ENCODE assay signal across 8 mouse cellular contexts in the genomic region with DNA sequence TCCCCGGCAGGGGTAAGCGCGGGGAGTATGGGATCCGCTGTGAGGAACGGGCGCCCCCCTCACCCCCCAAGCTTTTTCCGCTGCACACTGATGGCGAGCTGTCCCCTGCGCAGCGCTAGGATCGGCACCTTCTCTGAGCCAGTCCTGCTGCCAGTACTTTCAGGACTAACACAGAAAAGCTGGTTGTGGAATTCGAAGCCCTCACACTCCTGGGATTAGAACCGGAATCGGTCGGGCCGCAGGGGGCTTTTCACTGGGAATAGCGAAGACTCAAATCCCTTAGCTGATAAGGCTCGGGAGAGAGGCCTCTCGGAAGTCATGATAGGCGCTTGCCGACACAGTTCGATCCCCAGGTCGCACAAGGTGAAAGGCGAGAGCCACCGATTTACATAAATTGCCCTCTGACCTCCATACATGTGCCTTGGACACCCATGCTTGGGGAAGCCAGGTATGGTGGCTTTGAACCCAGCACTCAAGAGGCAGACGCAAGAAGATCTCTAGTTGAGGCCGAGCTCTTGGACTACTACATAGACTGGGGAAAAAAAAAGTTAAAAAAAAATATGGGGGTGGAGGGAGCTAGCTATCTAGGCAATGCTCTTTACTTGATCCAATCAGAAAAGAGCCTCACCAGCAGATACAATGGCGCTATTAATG. TPM values are rescaled to one million over a fixed set of nuclear protein-coding genes. Genes with fewer than 3 reads are reported as not detected.
A peak's percentile ranks its signal among the peaks of the same experiment; 100 is the strongest.
DNase-seq lines count a peak whose midpoint lies in the region; ATAC-seq and TF ChIP-seq lines count a peak whose summit lies in the region.

No protein-coding gene starts in this region.

- peak; percentile 37 for ATAC-seq in limb, embryonic 12.5 days (ENCODE audit: insufficient number of reproducible peaks, insufficient read depth, low FRiP score, low TSS enrichment, low read depth)
- ATAC-seq in stomach, embryonic 16.5 days (ENCODE audit: insufficient read depth, low FRiP score), result no peak

- H3K9ac ChIP-seq in limb, embryonic 12.5 days (replicated peaks), result peak overlapping the region; percentile 71
- H3K9ac ChIP-seq in stomach, embryonic 16.5 days (ENCODE audit: low read length), result peak overlapping the region; percentile 83

- H3K4me2 ChIP-seq in limb, embryonic 12.5 days, result peak overlapping the region; percentile 86
- peak overlapping the region; percentile 98 for H3K4me2 ChIP-seq in stomach, embryonic 16.5 days (ENCODE audit: low read depth, low read length)

- peak overlapping the region; percentile 91 for H3K4me3 ChIP-seq in cerebellum, adult 2 months (replicated peaks; ENCODE audit: insufficient read depth, low read depth, low read length)
- H3K4me3 ChIP-seq in spleen, adult 2 months (ENCODE audit: extremely low read depth, insufficient read depth, insufficient read length), result peak overlapping the region; percentile 69
- H3K4me3 ChIP-seq in limb, embryonic 12.5 days (replicated peaks), result peak overlapping the region; percentile 68
- H3K4me3 ChIP-seq in stomach, embryonic 16.5 days (replicated peaks; ENCODE audit: low read length), result peak overlapping the region; percentile 72

- H3K9me3 ChIP-seq in limb, embryonic 12.5 days, result no peaks in the 10 kb centered on the region
- no peaks in the 10 kb centered on the region for H3K9me3 ChIP-seq in stomach, embryonic 16.5 days (replicated peaks; ENCODE audit: control insufficient read depth, low read length)

- no peak for TF ChIP-seq CTCF in cerebellum, adult 2 months (IDR thresholded peaks at IDR 0.05; ENCODE audit: borderline replicate concordance, insufficient read depth, low read depth, low read length)
- TF ChIP-seq CTCF in spleen, adult 2 months (IDR thresholded peaks at IDR 0.05; ENCODE audit: extremely low read depth, insufficient read depth, insufficient read length, insufficient replicate concordance), result no peak

- H3K27ac ChIP-seq in cerebellum, adult 2 months (ENCODE audit: insufficient read depth, low read length), result peak overlapping the region; percentile 57; the same call in 1 of the 2 replicates
- peak overlapping the region; percentile 98 for H3K27ac ChIP-seq in spleen, adult 2 months (ENCODE audit: insufficient read depth, low read length)
- peak overlapping the region; percentile 95 for H3K27ac ChIP-seq in limb, embryonic 12.5 days
- peak overlapping the region; percentile 95 for H3K27ac ChIP-seq in stomach, embryonic 16.5 days (ENCODE audit: low read length)

- no peak for DNase-seq in cerebellum, adult 2 months
- DNase-seq in cerebellum, postnatal 4 days (ENCODE audit: low spot score in 2 of 2), result no peak
- peak in 1 of 2 experiments; percentile 18 for DNase-seq in spleen, adult 2 months (ENCODE audit: low read depth in 1 of 2, low spot score in 2 of 2)
- DNase-seq in spleen, postnatal 10 days (ENCODE audit: low spot score in 2 of 2), result no peak
- DNase-seq in layer of hippocampus, postnatal 10 days (ENCODE audit: low spot score in 2 of 2), result no peak
- no peak for DNase-seq in frontal cortex, postnatal 10 days (ENCODE audit: low spot score in 2 of 2)

- WGBS in cerebellum, adult 2 months, result 20% methylated on average over 28 of the region's 28 CpGs
- 5% methylated on average over 27 of the region's 28 CpGs for WGBS in spleen, adult 2 months
- 6% methylated on average over 28 of the region's 28 CpGs for WGBS in limb, embryonic 12.5 days
- 10% methylated on average over 28 of the region's 28 CpGs for WGBS in stomach, embryonic 16.5 days

- peaks cover 5% of the 10 kb centered on the region; the same call in 1 of the 2 replicates for H3K4me1 ChIP-seq in cerebellum, adult 2 months (ENCODE audit: control insufficient read depth, insufficient read depth, low read length)
- H3K4me1 ChIP-seq in spleen, adult 2 months (ENCODE audit: control insufficient read depth, insufficient read depth, insufficient read length), result peaks cover 31% of the 10 kb centered on the region; the same call in 1 of the 2 replicates
- peaks cover 34% of the 10 kb centered on the region for H3K4me1 ChIP-seq in limb, embryonic 12.5 days (replicated peaks)
- H3K4me1 ChIP-seq in stomach, embryonic 16.5 days (ENCODE audit: control insufficient read depth, insufficient read depth, low read length), result peaks cover 26% of the 10 kb centered on the region

- no peaks in the 10 kb centered on the region for H3K27me3 ChIP-seq in cerebellum, adult 2 months (ENCODE audit: control insufficient read depth, insufficient read depth, low read length)
- no peaks in the 10 kb centered on the region for H3K27me3 ChIP-seq in spleen, adult 2 months (ENCODE audit: control insufficient read depth, insufficient read depth, low read length)
- peaks cover 16% of the 10 kb centered on the region for H3K27me3 ChIP-seq in limb, embryonic 12.5 days
- H3K27me3 ChIP-seq in stomach, embryonic 16.5 days (ENCODE audit: control insufficient read depth, insufficient read depth, low read length), result no peaks in the 10 kb centered on the region; the same call in 1 of the 2 replicates

- H3K36me3 ChIP-seq in spleen, adult 2 months (ENCODE audit: control insufficient read depth, insufficient read depth, low read length), result no peaks in the 10 kb centered on the region
- H3K36me3 ChIP-seq in limb, embryonic 12.5 days, result no peaks in the 10 kb centered on the region
- no peaks in the 10 kb centered on the region for H3K36me3 ChIP-seq in stomach, embryonic 16.5 days (ENCODE audit: control insufficient read depth, insufficient read depth, low read length)

- no peak for TF ChIP-seq POLR2A in cerebellum, adult 2 months (IDR thresholded peaks at IDR 0.05; ENCODE audit: borderline replicate concordance, insufficient read depth, low read length)
- TF ChIP-seq POLR2A in spleen, adult 2 months (IDR thresholded peaks at IDR 0.05; ENCODE audit: low read depth, low read length), result no peak

RNA-seq across cellular contexts. Expression of gene Fkbp5, which starts 6.2 kb away (rescaled TPM):
- 8.6 and 8.9 TPM in 2 replicates for polyA plus RNA-seq in cerebellum, adult 2 months (2012; rRNA removed)
- 26.1 and 29.7 TPM in 2 replicates for polyA plus RNA-seq in spleen, adult 2 months (2012; rRNA removed)
- 36.2 and 42.4 TPM in 2 replicates for polyA plus RNA-seq in limb, embryonic 12.5 days (2016; fragmentation: Nextera tagmentation; extraction: Ambion mirVana)
- 25.5 and 27.1 TPM in 2 replicates for polyA plus RNA-seq in stomach, embryonic 16.5 days (2015; fragmentation: Nextera tagmentation; extraction: Ambion mirVana)
- total RNA-seq in layer of hippocampus, postnatal 10 days (2021), result 10 to 100 TPM; 42.8 to 45.6 TPM

RNA-seq across cellular contexts. Expression of gene Armc12, which starts 7.1 kb away (rescaled TPM):
- not detected in 2 replicates for polyA plus RNA-seq in cerebellum, adult 2 months (2012; rRNA removed)
- polyA plus RNA-seq in spleen, adult 2 months (2012; rRNA removed), result 0.25 and 0.32 TPM in 2 replicates
- polyA plus RNA-seq in limb, embryonic 12.5 days (2016; fragmentation: Nextera tagmentation; extraction: Ambion mirVana), result not detected in 2 replicates
- polyA plus RNA-seq in stomach, embryonic 16.5 days (2015; fragmentation: Nextera tagmentation; extraction: Ambion mirVana), result not detected in 2 replicates
- total RNA-seq in layer of hippocampus, postnatal 10 days (2021), result not detected

RNA-seq across cellular contexts. Expression of gene Clpsl2, which starts 25.7 kb away (rescaled TPM):
- not detected in 2 replicates for polyA plus RNA-seq in cerebellum, adult 2 months (2012; rRNA removed)
- not detected in 2 replicates for polyA plus RNA-seq in spleen, adult 2 months (2012; rRNA removed)
- not detected in 2 replicates for polyA plus RNA-seq in limb, embryonic 12.5 days (2016; fragmentation: Nextera tagmentation; extraction: Ambion mirVana)
- polyA plus RNA-seq in stomach, embryonic 16.5 days (2015; fragmentation: Nextera tagmentation; extraction: Ambion mirVana), result not detected in 2 replicates
- total RNA-seq in layer of hippocampus, postnatal 10 days (2021), result not detected

RNA-seq across cellular contexts. Expression of gene Clps, which starts 37.1 kb away (rescaled TPM):
- polyA plus RNA-seq in cerebellum, adult 2 months (2012; rRNA removed), result 0.28 TPM in 1 of 2 replicates, not detected in the other
- polyA plus RNA-seq in spleen, adult 2 months (2012; rRNA removed), result 8,275 and 8,966 TPM in 2 replicates
- not detected in 2 replicates for polyA plus RNA-seq in limb, embryonic 12.5 days (2016; fragmentation: Nextera tagmentation; extraction: Ambion mirVana)
- 3,124 and 3,837 TPM in 2 replicates for polyA plus RNA-seq in stomach, embryonic 16.5 days (2015; fragmentation: Nextera tagmentation; extraction: Ambion mirVana)
- total RNA-seq in layer of hippocampus, postnatal 10 days (2021), result not detected

RNA-seq across cellular contexts. Expression of gene Lhfpl5, which starts 52.0 kb away (rescaled TPM):
- polyA plus RNA-seq in cerebellum, adult 2 months (2012; rRNA removed), result 17.8 and 20.4 TPM in 2 replicates
- not detected in 2 replicates for polyA plus RNA-seq in spleen, adult 2 months (2012; rRNA removed)
- polyA plus RNA-seq in limb, embryonic 12.5 days (2016; fragmentation: Nextera tagmentation; extraction: Ambion mirVana), result 0.46 and 0.89 TPM in 2 replicates
- polyA plus RNA-seq in stomach, embryonic 16.5 days (2015; fragmentation: Nextera tagmentation; extraction: Ambion mirVana), result 0.82 and 0.87 TPM in 2 replicates
- total RNA-seq in layer of hippocampus, postnatal 10 days (2021), result 1 to 10 TPM; 6.0 to 6.1 TPM
